Mouse (Mus musculus) olfactory bulb, adult 2 months (tissue): ENCODE results near the gene Duox2. TPM values are rescaled to one million over a fixed set of nuclear protein-coding genes. Genes with fewer than 3 reads are reported as not detected.

Experiments used
- H3K27ac ChIP-seq: fragments of 200-500 bp; 2 replicates; pipeline ENCODE4 v1.5.1; 2012; ENCODE audit warnings: low read depth, low read length; ENCODE audit not compliant: insufficient read depth
- H3K4me1 ChIP-seq: fragments of 200-500 bp; 2 replicates; pipeline ENCODE4 v1.6.1; 2012; ENCODE audit warnings: low read length; ENCODE audit not compliant: control insufficient read depth, insufficient read depth
- H3K4me3 ChIP-seq: fragments of 200-500 bp; 2 replicates; pipeline ENCODE4 v1.5.1; 2012; ENCODE audit warnings: mild to moderate bottlenecking, low read depth, low read length, moderate library complexity; ENCODE audit not compliant: insufficient read depth
- CTCF ChIP-seq: fragments of 200-500 bp; IDR thresholded peaks from 2 replicates; pipeline ENCODE4 v1.5.1; 2012; ENCODE audit warnings: low read depth, mild to moderate bottlenecking, low read length, moderate library complexity; ENCODE audit not compliant: insufficient read depth
- POLR2A ChIP-seq: fragments of 200-500 bp; IDR thresholded peaks from 2 replicates; pipeline ENCODE4 v1.6.1; 2012; ENCODE audit warnings: mild to moderate bottlenecking, low read depth, low read length, moderate library complexity; ENCODE audit not compliant: insufficient read depth
- WGBS: fragments of 180-500 bp; shearing (Covaris S2); methylation state at CpG from one replicate; pipeline ENCODE4 v1.1.7; 2018; 5-methylcytosine and 5-hydroxymethylcytosine counted together
- polyA plus RNA-seq: library from polyadenylated mRNA; stranded (reverse); fragments of >200 nt; gene quantifications from 2 replicates; pipeline ENCODE4 v1.2.4, GENCODE M21; 2012; ENCODE audit warnings: low replicate concordance; ENCODE audit not compliant: missing spikeins, insufficient read depth, insufficient read length

Gene Duox2
- polyA plus RNA-seq, 1 experiment, result not detected

DNA sequence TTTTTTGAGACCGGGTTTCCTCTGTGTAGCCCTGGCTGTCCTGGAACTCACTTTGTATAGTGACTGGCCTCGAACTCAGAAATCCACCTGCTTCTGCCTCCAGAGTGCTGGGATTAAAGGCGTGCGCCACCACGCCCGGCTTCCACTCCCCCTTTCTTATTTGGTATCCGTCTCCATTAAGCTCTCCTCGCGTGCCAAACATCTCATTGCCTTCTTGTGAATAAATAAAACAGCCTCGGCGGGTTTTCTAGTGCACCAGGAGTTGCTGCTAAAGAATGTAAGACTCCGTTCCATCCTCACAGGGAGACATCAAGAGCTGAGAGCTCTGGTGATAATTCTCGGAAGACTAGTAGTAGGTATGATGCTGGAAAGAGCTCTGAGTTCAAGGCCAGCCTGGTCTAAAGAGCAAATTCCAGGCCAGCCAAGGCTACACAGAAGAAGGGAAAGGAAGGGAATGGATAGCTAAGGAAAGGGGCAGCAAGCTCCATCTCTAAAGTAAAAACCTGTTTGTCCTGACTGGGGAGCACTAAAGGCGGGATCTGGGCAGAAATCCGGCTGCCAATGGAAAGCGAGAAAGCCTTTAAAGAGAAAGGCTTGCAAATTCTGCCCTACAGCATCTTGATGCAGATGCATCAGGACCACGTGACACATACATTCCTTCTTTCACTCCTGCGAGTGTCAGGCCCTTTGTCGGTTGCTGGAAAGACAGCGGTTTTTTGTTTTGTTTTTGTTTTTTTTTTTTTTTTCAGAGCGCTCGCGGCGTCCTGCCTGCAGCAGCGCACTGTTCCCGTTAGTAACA is 64.3 kb downstream of the Duox2 start:
- Histone ChIP-seq H3K27ac (0 out of 2 replicates have a peak overlapping the region, but pooled peaks have one; percentile 12), H3K4me3 (peak overlapping the region; percentile 64), H3K4me1 (peaks cover 3% of the 10 kb centered on the region; the same call in 1 of the 2 replicates)
- WGBS, result 2% methylated on average over 26 of the region's 26 CpGs
- TF ChIP-seq POLR2A, result no peak
- no peak for TF ChIP-seq CTCF

DNA sequence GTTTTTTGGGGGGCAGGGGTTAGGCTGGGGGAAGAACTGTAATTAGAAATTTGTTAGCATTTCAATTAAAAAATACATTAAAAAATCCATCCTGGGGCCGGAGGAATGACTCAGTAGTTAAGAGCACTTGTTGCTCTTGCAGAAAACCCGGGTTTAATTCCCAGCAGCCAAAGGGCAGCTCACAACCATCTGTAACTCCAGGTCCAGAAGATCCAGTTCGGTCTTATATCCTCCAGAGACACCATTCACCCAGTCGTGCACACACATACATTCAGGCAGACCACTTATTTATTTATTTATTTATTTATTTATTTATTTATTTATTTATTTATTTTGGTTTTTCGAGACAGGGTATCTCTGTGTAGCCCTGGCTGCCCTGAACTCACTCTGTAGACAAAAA is 64.9 kb downstream of the Duox2 start:
- TF ChIP-seq POLR2A (no peak), CTCF (no peak)
- Histone ChIP-seq H3K27ac (no peak overlapping the region), H3K4me3 (no peak overlapping the region), H3K4me1 (peaks cover 3% of the 10 kb centered on the region; the same call in 1 of the 2 replicates)
- WGBS, result 47% methylated on average over 5 of the region's 5 CpGs

DNA sequence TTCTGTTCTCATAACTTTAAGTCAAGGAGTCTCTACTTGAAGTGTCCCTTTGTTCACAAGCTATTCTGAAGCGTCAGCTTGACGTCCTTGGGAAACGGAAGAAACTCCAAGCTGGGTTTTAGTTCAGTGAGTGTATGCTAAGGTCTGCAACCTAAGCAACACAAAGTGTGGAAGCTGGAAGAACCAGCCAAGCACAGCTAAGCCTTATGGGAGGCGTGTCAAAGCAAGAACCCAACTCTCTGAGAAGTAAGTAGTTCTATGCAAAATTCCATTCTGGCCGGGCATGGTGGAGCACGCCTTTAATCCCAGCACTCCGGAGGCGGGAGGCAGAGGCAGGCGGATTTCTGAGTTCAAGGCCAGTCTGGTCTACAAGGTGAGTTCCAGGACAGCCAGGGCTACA is 66.6 kb downstream of the Duox2 start:
- 90% methylated on average over 9 of the region's 9 CpGs for WGBS
- no peak overlapping the region for H3K27ac ChIP-seq
- no peak overlapping the region for H3K4me3 ChIP-seq
- TF ChIP-seq POLR2A (no peak), CTCF (no peak)
- peaks cover 3% of the 10 kb centered on the region; the same call in 1 of the 2 replicates for H3K4me1 ChIP-seq

DNA sequence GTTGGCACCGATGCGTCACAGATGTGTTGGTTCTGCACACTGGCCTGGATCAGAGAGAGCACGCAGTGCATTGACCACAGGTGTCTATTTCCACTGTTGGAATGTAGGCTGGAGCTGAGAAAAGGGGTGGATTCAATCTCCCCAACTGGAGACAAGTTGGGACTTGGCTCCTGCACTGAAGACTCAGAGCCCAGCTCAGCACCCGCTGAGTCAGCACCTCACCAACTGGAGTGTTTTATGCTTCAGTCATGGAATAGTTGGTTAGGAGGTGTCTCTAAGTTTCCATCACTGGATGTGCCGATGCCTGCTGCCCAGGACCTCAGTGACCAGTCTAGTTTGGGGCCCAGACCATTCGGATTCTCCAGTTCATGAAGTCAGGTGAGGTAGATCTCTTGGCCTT is 67.9 kb downstream of the Duox2 start:
- no peak overlapping the region for H3K27ac ChIP-seq
- TF ChIP-seq CTCF (no peak), POLR2A (no peak)
- no peak overlapping the region for H3K4me3 ChIP-seq
- peaks cover 3% of the 10 kb centered on the region; the same call in 1 of the 2 replicates for H3K4me1 ChIP-seq
- WGBS, result 87% methylated on average over 6 of the region's 6 CpGs

Other genes with a start within 250 kb of the Duox2 start
- gene Spg11, start 180.1 kb downstream of the Duox2 start, polyA plus RNA-seq, result 39.5 TPM in 1 of 2 replicates, not detected in the other
- 735 TPM in 1 of 2 replicates, not detected in the other for gene B2m, start 150.8 kb downstream of the Duox2 start, polyA plus RNA-seq
- gene Trim69, start 137.7 kb downstream of the Duox2 start, polyA plus RNA-seq, result not detected in 2 replicates
- not detected in 2 replicates for gene Patl2, start 112.3 kb downstream of the Duox2 start, polyA plus RNA-seq
- not detected in 2 replicates for gene Terb2, start 112.2 kb downstream of the Duox2 start, polyA plus RNA-seq
- gene Sord, start 63.7 kb downstream of the Duox2 start, polyA plus RNA-seq, result not detected in 2 replicates
- gene Duoxa2, start 451 bp upstream of the Duox2 start, polyA plus RNA-seq, result not detected in 2 replicates
- gene Duoxa1, start 15.3 kb upstream of the Duox2 start, polyA plus RNA-seq, result not detected in 2 replicates
- not detected in 2 replicates for gene Duox1, start 17.2 kb upstream of the Duox2 start, polyA plus RNA-seq
- gene Shf, start 70.7 kb upstream of the Duox2 start, polyA plus RNA-seq, result not detected in 2 replicates
- not detected in 2 replicates for gene Slc28a2, start 128.0 kb upstream of the Duox2 start, polyA plus RNA-seq
- not detected in 2 replicates for gene Gm14085, start 186.5 kb upstream of the Duox2 start, polyA plus RNA-seq